Mouse (Mus musculus) bone marrow, adult 2 months (tissue): ENCODE results near the gene Slc7a10. TPM values are rescaled to one million over a fixed set of nuclear protein-coding genes. Genes with fewer than 3 reads are reported as not detected.
A peak's percentile ranks its signal among the peaks of the same experiment; 100 is the strongest.

ENCODE experiments used
- H3K27ac ChIP-seq: fragments of 200-500 bp; 2 replicates; pipeline ENCODE4 v1.5.1; 2012; ENCODE audit warnings: low read depth, mild to moderate bottlenecking, control low read depth, inconsistent platforms, low read length; ENCODE audit not compliant: control insufficient read depth, poor library complexity, insufficient read depth
- H3K4me1 ChIP-seq: fragments of 200-500 bp; 2 replicates; pipeline ENCODE4 v1.6.1; 2011; ENCODE audit warnings: low read length; ENCODE audit not compliant: control insufficient read depth, insufficient read depth
- H3K4me3 ChIP-seq: fragments of 200-500 bp; replicated peaks from 2 replicates; pipeline ENCODE3; 2011; ENCODE audit warnings: mild to moderate bottlenecking, low read depth, low read length, control low read depth; ENCODE audit not compliant: control insufficient read depth
- CTCF ChIP-seq: fragments of 200-500 bp; IDR thresholded peaks from 2 replicates; pipeline ENCODE4 v1.5.1; 2011; ENCODE audit warnings: low read length, control low read depth; ENCODE audit not compliant: control insufficient read depth, insufficient read depth
- POLR2A ChIP-seq: fragments of 200-500 bp; IDR thresholded peaks from 2 replicates; pipeline ENCODE4 v1.6.1; 2011; ENCODE audit warnings: low read depth, mild to moderate bottlenecking, control low read depth, low read length, borderline replicate concordance; ENCODE audit not compliant: control insufficient read depth
- WGBS: fragments of 180-500 bp; shearing (Covaris S2); methylation state at CpG from one replicate; pipeline ENCODE4 v1.1.7; 2018; 5-methylcytosine and 5-hydroxymethylcytosine counted together
- polyA plus RNA-seq: library from polyadenylated mRNA; stranded (reverse); fragments of >200 nt; gene quantifications from 2 replicates; pipeline ENCODE4 v1.2.4, GENCODE M21; 2011; ENCODE audit warnings: low replicate concordance; ENCODE audit not compliant: missing spikeins, insufficient read depth, insufficient read length

Slc7a10 gene
- polyA plus RNA-seq, 1 experiment: not detected

DNA sequence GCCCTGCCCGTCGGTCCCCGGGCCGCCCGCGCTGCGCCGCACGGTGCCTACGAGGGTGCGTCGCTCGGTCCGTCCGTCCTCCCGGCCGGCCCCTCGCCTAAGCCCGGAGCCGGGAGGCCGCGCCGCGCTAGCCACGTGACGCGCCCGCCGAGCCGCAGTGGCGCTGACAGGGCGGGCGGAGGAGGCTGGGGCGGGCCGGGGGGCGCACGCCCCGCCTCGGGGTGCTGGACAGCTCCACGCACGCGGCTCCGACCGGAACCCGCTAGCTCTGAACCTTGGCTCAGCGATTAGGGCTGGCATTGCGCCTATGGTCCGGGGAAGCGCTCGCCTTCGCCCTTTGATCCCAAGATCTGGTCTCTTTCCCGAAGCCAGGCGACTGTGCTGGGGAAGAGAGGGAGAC is 29.0 kb downstream of the Slc7a10 start, which contains the start of gene Lrp3:
Gene Lrp3, minus strand, starts transcription at position 274 of the 400 bp plus-strand sequence.
- TF ChIP-seq POLR2A (no peak), CTCF (no peak)
- Histone ChIP-seq H3K4me3 (no peak within 1 kb of the TSS), H3K27ac (no peak within 1 kb of the TSS), H3K4me1 (no peaks in the 10 kb centered on the region)
- WGBS: under 1% methylated on average over 53 of the region's 53 CpGs

DNA sequence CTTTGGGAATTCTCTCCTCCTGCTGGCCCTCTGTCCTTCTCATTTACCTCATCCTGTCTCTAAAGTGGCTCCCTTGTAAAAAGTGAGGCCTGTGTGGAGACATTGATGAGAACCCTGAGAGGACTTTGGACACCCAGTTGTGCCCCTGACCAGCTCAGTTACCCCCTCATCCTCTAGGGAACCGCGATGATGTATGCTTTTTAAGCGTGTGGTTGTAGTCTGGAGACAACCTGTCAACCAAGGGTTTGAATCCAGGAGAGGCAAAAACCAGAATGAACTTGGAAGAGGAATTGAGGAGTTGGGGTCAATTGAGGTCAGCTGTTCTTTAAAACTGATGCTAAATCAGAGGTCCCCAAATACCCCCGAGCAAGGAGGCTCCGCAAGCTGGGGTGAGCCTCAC is 29.5 kb downstream of the Slc7a10 start:
- Histone ChIP-seq H3K4me1 (no peaks in the 10 kb centered on the region), H3K4me3 (no peak overlapping the region), H3K27ac (no peak overlapping the region)
- 44% methylated on average over 5 of the region's 5 CpGs for WGBS
- TF ChIP-seq CTCF (no peak), POLR2A (no peak)

DNA sequence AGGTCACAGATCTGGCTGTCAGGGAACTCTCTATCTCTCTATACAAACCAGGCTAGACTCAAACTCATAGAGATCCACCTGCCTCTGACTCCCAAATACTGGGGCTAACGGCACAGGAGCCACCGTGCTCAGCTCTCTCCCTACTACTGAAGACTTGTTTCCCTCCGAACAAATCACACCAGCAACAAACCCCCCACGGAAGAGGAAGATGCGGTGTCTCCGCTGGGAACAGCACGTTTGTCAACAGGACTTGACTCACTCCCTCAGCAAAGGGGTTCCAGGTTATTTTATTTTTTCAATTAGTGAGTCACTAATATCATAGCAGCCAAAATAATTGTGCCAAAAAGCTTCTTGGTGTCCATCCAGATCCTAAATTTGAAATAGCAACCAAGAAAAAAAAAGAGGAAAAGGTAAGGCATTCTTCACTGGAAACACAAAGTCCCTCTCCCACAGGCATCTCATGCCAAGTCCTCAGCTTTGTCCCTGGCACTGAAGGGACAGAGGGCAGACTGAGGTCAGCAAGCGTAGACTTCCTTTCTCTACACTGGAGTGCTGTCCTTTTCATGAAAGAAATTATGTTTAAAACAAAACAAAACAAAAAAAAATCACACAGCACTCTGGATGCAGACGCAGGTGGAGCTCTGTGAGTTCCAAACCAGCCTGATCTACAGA is 34.6 kb downstream of the Slc7a10 start:
- no peaks in the 10 kb centered on the region for H3K4me1 ChIP-seq
- WGBS: 70% methylated on average over 9 of the region's 9 CpGs
- no peak overlapping the region for H3K4me3 ChIP-seq
- H3K27ac ChIP-seq: no peak overlapping the region
- no peak for TF ChIP-seq CTCF
- no peak for TF ChIP-seq POLR2A

GRCm38 (mm10) chr7:35230333-35230732 is 44.1 kb downstream of the Slc7a10 start:
- H3K27ac ChIP-seq: no peak overlapping the region
- TF ChIP-seq POLR2A (no peak), CTCF (peak; percentile 25; the same call in 1 of the 2 replicates)
- WGBS: 79% methylated on average over 3 of the region's 3 CpGs
- no peak overlapping the region for H3K4me3 ChIP-seq
- H3K4me1 ChIP-seq: no peaks in the 10 kb centered on the region; the same call in 1 of the 2 replicates

- Histone ChIP-seq H3K4me3 (no peak overlapping the region), H3K4me1 (no peaks in the 10 kb centered on the region; the same call in 1 of the 2 replicates), H3K27ac (no peak overlapping the region)
- TF ChIP-seq POLR2A (no peak), CTCF (no peak)
- WGBS: 89% methylated on average over 13 of the region's 13 CpGs
Measured at GRCm38 (mm10) chr7:35232796-35233455, 46.7 kb downstream of the Slc7a10 start.

DNA sequence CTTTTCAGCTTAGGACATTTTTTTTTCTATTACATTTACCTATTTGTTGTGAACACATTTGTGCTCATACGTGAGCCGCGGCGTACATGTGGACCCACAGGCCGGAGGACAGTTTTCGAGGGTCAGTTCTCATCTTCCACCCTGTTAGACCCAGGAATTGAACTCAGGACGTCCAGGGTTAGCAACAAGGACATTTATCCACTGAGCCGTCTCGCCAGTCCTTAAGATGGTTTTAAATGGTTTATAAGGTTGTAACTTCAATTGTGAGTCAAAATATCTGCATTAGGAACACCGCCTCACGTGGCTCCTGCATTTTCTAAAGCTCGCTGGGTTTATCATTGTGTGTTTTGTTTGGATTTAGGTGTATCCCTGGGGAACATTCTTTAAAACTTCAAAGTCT is 47.7 kb downstream of the Slc7a10 start:
- H3K4me1 ChIP-seq: no peaks in the 10 kb centered on the region; the same call in 1 of the 2 replicates

DNA sequence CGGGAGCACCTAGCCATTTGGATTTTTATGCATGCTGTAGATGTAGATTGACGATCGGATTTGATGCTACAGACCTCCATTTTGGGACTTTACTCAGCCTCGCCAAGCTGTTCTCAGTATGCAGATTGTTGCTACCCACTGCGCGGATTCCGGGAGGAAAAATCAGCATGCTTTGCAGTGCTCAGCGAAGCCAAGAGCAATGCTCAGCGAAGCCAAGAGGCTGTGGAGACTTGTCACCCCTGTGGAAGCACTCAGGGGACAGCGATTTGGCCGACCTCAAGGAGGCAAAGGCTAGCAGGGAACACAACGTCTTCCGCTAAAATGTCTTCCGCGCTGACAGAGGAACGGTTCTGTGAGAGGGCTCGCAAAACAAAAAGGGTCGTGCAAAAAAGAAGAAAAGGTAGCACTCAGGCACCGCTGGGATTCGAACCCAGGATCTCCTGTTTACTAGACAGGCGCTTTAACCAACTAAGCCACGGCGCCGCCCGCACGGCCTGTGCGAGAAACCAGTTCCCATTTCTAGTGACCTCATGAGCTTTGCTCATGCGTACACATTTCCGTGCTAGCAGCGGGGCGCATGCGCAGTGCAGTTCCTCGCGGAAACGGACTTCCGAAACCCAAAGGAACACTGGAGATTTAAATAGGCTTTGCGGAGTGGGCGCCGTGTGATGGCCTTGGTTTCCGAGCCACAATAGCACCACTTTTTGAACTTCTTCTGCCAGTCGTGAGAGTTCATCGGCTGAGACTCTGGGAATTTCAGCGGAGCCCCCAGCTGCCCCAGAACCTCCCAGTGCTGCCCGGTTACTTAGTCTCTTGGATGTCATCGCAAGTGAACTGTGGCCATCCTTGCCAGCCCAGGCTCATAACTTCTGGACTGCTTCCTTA is 48.4 kb downstream of the Slc7a10 start:
- whole genome bisulfite sequencing: 1% methylated on average over 45 of the region's 45 CpGs
- TF ChIP-seq CTCF (no peak), POLR2A (peak; percentile 56; the same call in 1 of the 2 replicates)
- Histone ChIP-seq H3K4me1 (no peaks in the 10 kb centered on the region; the same call in 1 of the 2 replicates), H3K4me3 (peak overlapping the region; percentile 87), H3K27ac (peak overlapping the region; percentile 84)

More for the DNA sequence above, 47.7 kb downstream of the Slc7a10 start:
- Histone ChIP-seq H3K4me3 (no peak overlapping the region), H3K27ac (no peak overlapping the region)
- TF ChIP-seq CTCF (no peak), POLR2A (no peak)
- WGBS: 84% methylated on average over 12 of the region's 12 CpGs
